Mouse (Mus musculus): ENCODE data around the gene Trpm3. TPM values are rescaled to one million over a fixed set of nuclear protein-coding genes. Genes with fewer than 3 reads are reported as not detected.

Gene Trpm3
- polyA plus RNA-seq, 1 experiment from 2014 or later: 3.2 TPM

GRCm38 (mm10) chr19:22386890-22387289, 248.0 kb downstream of the Trpm3 start:
- WGBS: 61% methylated on average over 3 of the region's 3 CpGs
- no peak overlapping the region for H3K4me3 ChIP-seq (ENCODE audit: low read length)

GRCm38 (mm10) chr19:22394700-22395099, 255.9 kb downstream of the Trpm3 start:
- Histone ChIP-seq H3K27me3 (ENCODE audit: insufficient read depth, low read length) (no peaks in the 10 kb centered on the region), H3K27ac (ENCODE audit: low read length) (no peak overlapping the region), H3K4me1 (ENCODE audit: insufficient read depth, low read length) (no peaks in the 10 kb centered on the region), H3K36me3 (ENCODE audit: insufficient read depth, low read length) (no peaks in the 10 kb centered on the region), H3K9ac (replicated peaks; ENCODE audit: low read length) (no peak overlapping the region), H3K4me3 (ENCODE audit: low read length) (no peak overlapping the region), H3K4me2 (replicated peaks; ENCODE audit: low read depth, low read length) (no peak overlapping the region), H3K9me3 (ENCODE audit: low read length) (no peaks in the 10 kb centered on the region)
- WGBS: 88% methylated on average over 1 of the region's 1 CpGs
- no peak for ATAC-seq (ENCODE audit: low FRiP score, low TSS enrichment)

More at GRCm38 (mm10) chr19:22386890-22387289, 248.0 kb downstream of the Trpm3 start:
- H3K4me2 ChIP-seq (replicated peaks; ENCODE audit: low read depth, low read length): no peak overlapping the region
- H3K27ac ChIP-seq (ENCODE audit: low read length): no peak overlapping the region
- no peaks in the 10 kb centered on the region for H3K9me3 ChIP-seq (ENCODE audit: low read length)
- H3K27me3 ChIP-seq (ENCODE audit: insufficient read depth, low read length): no peaks in the 10 kb centered on the region
- H3K9ac ChIP-seq (replicated peaks; ENCODE audit: low read length): no peak overlapping the region
- H3K4me1 ChIP-seq (ENCODE audit: insufficient read depth, low read length): no peaks in the 10 kb centered on the region
- H3K36me3 ChIP-seq (ENCODE audit: insufficient read depth, low read length): no peaks in the 10 kb centered on the region
- no peak for ATAC-seq (ENCODE audit: low FRiP score, low TSS enrichment)

GRCm38 (mm10) chr19:22404049-22404448, 265.2 kb downstream of the Trpm3 start:
- Histone ChIP-seq H3K4me3 (ENCODE audit: low read length) (no peak overlapping the region), H3K27ac (ENCODE audit: low read length) (no peak overlapping the region), H3K36me3 (ENCODE audit: insufficient read depth, low read length) (no peaks in the 10 kb centered on the region), H3K9me3 (ENCODE audit: low read length) (no peaks in the 10 kb centered on the region), H3K4me1 (ENCODE audit: insufficient read depth, low read length) (no peaks in the 10 kb centered on the region), H3K9ac (replicated peaks; ENCODE audit: low read length) (no peak overlapping the region), H3K27me3 (ENCODE audit: insufficient read depth, low read length) (no peaks in the 10 kb centered on the region), H3K4me2 (replicated peaks; ENCODE audit: low read depth, low read length) (no peak overlapping the region)
- ATAC-seq (ENCODE audit: low FRiP score, low TSS enrichment): no peak
- WGBS: 86% methylated on average over 3 of the region's 3 CpGs

GRCm38 (mm10) chr19:22418239-22418638, 279.4 kb downstream of the Trpm3 start:
- H3K36me3 ChIP-seq (ENCODE audit: insufficient read depth, low read length): no peaks in the 10 kb centered on the region
- WGBS: 89% methylated on average over 3 of the region's 3 CpGs
- H3K27ac ChIP-seq (ENCODE audit: low read length): no peak overlapping the region
- no peaks in the 10 kb centered on the region for H3K4me1 ChIP-seq (ENCODE audit: insufficient read depth, low read length)
- H3K9me3 ChIP-seq (ENCODE audit: low read length): no peaks in the 10 kb centered on the region
- H3K4me3 ChIP-seq (ENCODE audit: low read length): no peak overlapping the region
- H3K9ac ChIP-seq (replicated peaks; ENCODE audit: low read length): no peak overlapping the region
- H3K27me3 ChIP-seq (ENCODE audit: insufficient read depth, low read length): no peaks in the 10 kb centered on the region
- no peak overlapping the region for H3K4me2 ChIP-seq (replicated peaks; ENCODE audit: low read depth, low read length)
- no peak for ATAC-seq (ENCODE audit: low FRiP score, low TSS enrichment)

GRCm38 (mm10) chr19:22437207-22437606, 298.4 kb downstream of the Trpm3 start:
- ATAC-seq (ENCODE audit: low FRiP score, low TSS enrichment): no peak
- H3K9ac ChIP-seq (replicated peaks; ENCODE audit: low read length): no peak overlapping the region
- WGBS: 92% methylated on average over 2 of the region's 2 CpGs

GRCm38 (mm10) chr19:22447418-22448339, 308.8 kb downstream of the Trpm3 start:
- ATAC-seq (ENCODE audit: low FRiP score, low TSS enrichment): peak; percentile 69; the same call in 1 of the 2 replicates
- Histone ChIP-seq H3K4me1 (ENCODE audit: insufficient read depth, low read length) (0 out of 2 replicates have a peak, but pooled peaks cover 6% of the 10 kb centered on the region), H3K27me3 (ENCODE audit: insufficient read depth, low read length) (no peaks in the 10 kb centered on the region), H3K27ac (ENCODE audit: low read length) (no peak overlapping the region), H3K9ac (replicated peaks; ENCODE audit: low read length) (peak overlapping the region; percentile 8; the same call in 1 of the 2 replicates), H3K4me2 (replicated peaks; ENCODE audit: low read depth, low read length) (peak overlapping the region; percentile 59), H3K36me3 (ENCODE audit: insufficient read depth, low read length) (no peaks in the 10 kb centered on the region), H3K4me3 (ENCODE audit: low read length) (peak overlapping the region; percentile 35), H3K9me3 (ENCODE audit: low read length) (no peaks in the 10 kb centered on the region)
- WGBS: 5% methylated on average over 18 of the region's 18 CpGs

More at GRCm38 (mm10) chr19:22437207-22437606, 298.4 kb downstream of the Trpm3 start:
- Histone ChIP-seq H3K27me3 (ENCODE audit: insufficient read depth, low read length) (no peaks in the 10 kb centered on the region), H3K4me1 (ENCODE audit: insufficient read depth, low read length) (no peaks in the 10 kb centered on the region), H3K9me3 (ENCODE audit: low read length) (no peaks in the 10 kb centered on the region), H3K4me3 (ENCODE audit: low read length) (no peak overlapping the region), H3K36me3 (ENCODE audit: insufficient read depth, low read length) (no peaks in the 10 kb centered on the region), H3K27ac (ENCODE audit: low read length) (no peak overlapping the region), H3K4me2 (replicated peaks; ENCODE audit: low read depth, low read length) (no peak overlapping the region)

- peak; percentile 55; the same call in 1 of the 2 replicates for ATAC-seq (ENCODE audit: low FRiP score, low TSS enrichment)
- H3K36me3 ChIP-seq (ENCODE audit: insufficient read depth, low read length): no peaks in the 10 kb centered on the region
- peak overlapping the region; percentile 35 for H3K4me3 ChIP-seq (ENCODE audit: low read length)
- no peak overlapping the region for H3K27ac ChIP-seq (ENCODE audit: low read length)
- H3K9me3 ChIP-seq (ENCODE audit: low read length): no peaks in the 10 kb centered on the region
- H3K4me1 ChIP-seq (ENCODE audit: insufficient read depth, low read length): 0 out of 2 replicates have a peak, but pooled peaks cover 6% of the 10 kb centered on the region
- WGBS: 29% methylated on average over 20 of the region's 20 CpGs
- peak overlapping the region; percentile 8; the same call in 1 of the 2 replicates for H3K9ac ChIP-seq (replicated peaks; ENCODE audit: low read length)
- H3K27me3 ChIP-seq (ENCODE audit: insufficient read depth, low read length): no peaks in the 10 kb centered on the region
- H3K4me2 ChIP-seq (replicated peaks; ENCODE audit: low read depth, low read length): peak overlapping the region; percentile 59
These were observed 309.8 kb downstream of the Trpm3 start for GRCm38 (mm10) chr19:22448340-22449288.

- 78% methylated on average over 5 of the region's 5 CpGs for WGBS
These were observed 312.4 kb downstream of the Trpm3 start for GRCm38 (mm10) chr19:22451290-22451689.

GRCm38 (mm10) chr19:22456935-22457334, 318.1 kb downstream of the Trpm3 start:
- Histone ChIP-seq H3K4me3 (ENCODE audit: low read length) (no peak overlapping the region), H3K9me3 (ENCODE audit: low read length) (no peaks in the 10 kb centered on the region), H3K4me1 (ENCODE audit: insufficient read depth, low read length) (no peaks in the 10 kb centered on the region), H3K36me3 (ENCODE audit: insufficient read depth, low read length) (no peaks in the 10 kb centered on the region), H3K27ac (ENCODE audit: low read length) (no peak overlapping the region), H3K27me3 (ENCODE audit: insufficient read depth, low read length) (no peaks in the 10 kb centered on the region), H3K4me2 (replicated peaks; ENCODE audit: low read depth, low read length) (no peak overlapping the region), H3K9ac (replicated peaks; ENCODE audit: low read length) (no peak overlapping the region)
- no peak for ATAC-seq (ENCODE audit: low FRiP score, low TSS enrichment)
- WGBS: 90% methylated on average over 2 of the region's 2 CpGs

More at GRCm38 (mm10) chr19:22451290-22451689, 312.4 kb downstream of the Trpm3 start:
- Histone ChIP-seq H3K36me3 (ENCODE audit: insufficient read depth, low read length) (no peaks in the 10 kb centered on the region), H3K9me3 (ENCODE audit: low read length) (no peaks in the 10 kb centered on the region), H3K4me2 (replicated peaks; ENCODE audit: low read depth, low read length) (no peak overlapping the region), H3K4me3 (ENCODE audit: low read length) (no peak overlapping the region), H3K4me1 (ENCODE audit: insufficient read depth, low read length) (0 out of 2 replicates have a peak, but pooled peaks cover 6% of the 10 kb centered on the region), H3K27me3 (ENCODE audit: insufficient read depth, low read length) (no peaks in the 10 kb centered on the region), H3K9ac (replicated peaks; ENCODE audit: low read length) (no peak overlapping the region), H3K27ac (ENCODE audit: low read length) (no peak overlapping the region)
- no peak for ATAC-seq (ENCODE audit: low FRiP score, low TSS enrichment)

Data from kidney, embryonic 16.5 days (tissue).